Mouse (Mus musculus) megakaryocyte progenitor cell, adult 5-6 weeks (primary cell): ENCODE results near the gene 6430548M08Rik. TPM values are rescaled to one million over a fixed set of nuclear protein-coding genes. Genes with fewer than 3 reads are reported as not detected.

ENCODE experiments used
- ATAC-seq: replicated peaks from 2 replicates; pipeline ENCODE4 v1.8.0; 2016; ENCODE audit warnings: mild to moderate bottlenecking, moderate TSS enrichment, inconsistent platforms; ENCODE audit not compliant: poor library complexity
- total RNA-seq, 2 experiments: library from RNA; stranded (forward) in 1 of 2; stranded (reverse) in 1 of 2; fragments of 157-497, 149-512 nt in 1 of 2; fragments of 200-1000 nt in 1 of 2; gene quantifications; 2 replicates each; pipeline versions ENCODE4 v1.2.3 to v1.2.4; 2015 to 2017

6430548M08Rik gene
- total RNA-seq, 2 experiments from 2014 or later, result 1.8 to 4.5 TPM

- ATAC-seq, result no peak
Measured at GRCm38 (mm10) chr8:120104721-120105272, 9.2 kb upstream of the 6430548M08Rik start.

DNA sequence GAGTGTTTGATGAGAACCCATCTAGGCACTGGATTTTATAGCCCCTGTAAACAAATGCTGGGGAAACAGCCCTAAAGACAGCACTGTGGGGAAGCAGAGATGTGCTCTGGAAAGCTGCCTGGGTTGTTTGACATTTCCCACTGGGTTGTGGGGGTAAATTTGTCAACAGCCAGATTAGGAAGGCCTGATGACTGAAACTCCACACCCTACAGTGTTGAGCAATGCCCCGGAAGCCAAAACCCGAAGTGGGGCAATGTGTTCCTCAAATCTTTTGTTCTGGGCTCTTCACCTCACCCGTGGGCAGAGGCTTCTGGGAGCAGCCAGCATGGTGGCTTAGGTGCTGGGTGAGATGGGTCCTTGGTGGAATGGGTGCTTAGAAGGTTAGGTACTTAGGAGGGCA, 4.8 kb upstream of the 6430548M08Rik start:
- peak; percentile 43 for ATAC-seq

- ATAC-seq, result no peak
Measured at GRCm38 (mm10) chr8:120110966-120111365, 3.0 kb upstream of the 6430548M08Rik start.

- no peak for ATAC-seq
Measured at GRCm38 (mm10) chr8:120111382-120111781, 2.6 kb upstream of the 6430548M08Rik start.

DNA sequence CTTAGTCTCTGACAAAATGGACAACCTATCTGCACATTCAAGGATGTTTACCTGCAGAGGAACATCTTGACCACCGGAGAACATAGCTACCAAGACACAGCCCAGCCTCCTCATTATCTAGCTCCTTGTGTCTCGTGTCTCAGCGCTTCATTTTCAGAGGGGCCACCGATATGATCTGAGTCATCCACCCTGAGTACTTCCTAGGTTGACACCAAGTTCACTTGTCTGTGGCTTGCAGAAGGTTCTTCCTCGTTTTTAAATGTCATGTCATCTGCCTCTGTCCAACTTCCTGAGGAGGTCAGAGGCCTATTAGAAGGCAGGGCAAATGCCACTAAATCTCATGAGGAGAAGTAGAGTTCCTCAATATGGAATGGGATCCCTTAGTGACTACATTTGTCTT, 1.4 kb upstream of the 6430548M08Rik start:
- peak; percentile 27 for ATAC-seq

- no peak for ATAC-seq
Measured at GRCm38 (mm10) chr8:120113306-120113705, 646 bp upstream of the 6430548M08Rik start.

DNA sequence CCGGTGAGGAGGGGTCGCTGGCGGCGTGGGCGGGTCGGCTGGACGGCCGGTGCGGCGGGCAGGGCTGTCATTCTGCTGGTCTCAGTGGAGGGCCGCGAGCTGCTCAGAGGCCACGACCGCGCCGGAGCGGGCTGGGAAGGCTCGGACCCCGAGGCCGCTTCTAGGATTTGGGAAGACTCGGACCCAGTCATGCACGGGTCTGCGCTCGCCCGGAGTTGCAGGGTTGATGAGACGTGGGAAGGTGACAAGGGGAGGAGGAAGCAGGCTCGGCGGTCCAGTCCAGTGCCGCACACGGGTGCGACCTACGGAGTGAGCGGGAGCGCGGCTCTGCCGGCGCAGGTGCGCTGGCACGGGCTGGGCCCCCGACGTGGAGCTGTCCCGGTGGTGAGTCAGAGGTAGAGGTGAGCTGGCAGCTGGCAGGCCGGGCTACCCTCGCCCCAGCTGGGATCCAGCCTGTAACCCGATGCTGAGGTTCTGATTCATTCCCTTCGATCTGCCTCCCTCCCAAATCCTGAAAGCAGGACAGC, 426 bp downstream of the 6430548M08Rik start:
- ATAC-seq, result no peak

DNA sequence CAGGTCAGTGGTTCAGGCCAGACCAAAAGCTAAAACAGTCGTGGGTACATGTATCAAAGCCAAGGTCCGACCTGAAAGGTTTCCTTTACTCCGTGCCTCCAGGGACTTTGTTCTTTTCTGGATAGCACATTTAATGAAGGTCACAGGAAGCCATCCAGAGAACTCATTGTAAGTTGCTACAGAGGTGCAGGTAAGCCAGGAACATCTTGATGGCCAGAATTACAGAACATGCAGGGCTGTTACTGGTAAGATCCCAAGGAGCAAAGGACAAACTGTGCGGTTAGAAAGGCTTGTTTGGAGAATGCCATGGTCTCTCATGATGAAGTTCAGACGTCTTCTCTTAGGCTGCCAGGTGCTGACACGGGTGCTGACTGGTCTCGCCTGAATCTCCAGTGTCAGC, 2.6 kb downstream of the 6430548M08Rik start:
- no peak for ATAC-seq

GRCm38 (mm10) chr8:120118162-120118561, 4.2 kb downstream of the 6430548M08Rik start:
- ATAC-seq, result no peak

DNA sequence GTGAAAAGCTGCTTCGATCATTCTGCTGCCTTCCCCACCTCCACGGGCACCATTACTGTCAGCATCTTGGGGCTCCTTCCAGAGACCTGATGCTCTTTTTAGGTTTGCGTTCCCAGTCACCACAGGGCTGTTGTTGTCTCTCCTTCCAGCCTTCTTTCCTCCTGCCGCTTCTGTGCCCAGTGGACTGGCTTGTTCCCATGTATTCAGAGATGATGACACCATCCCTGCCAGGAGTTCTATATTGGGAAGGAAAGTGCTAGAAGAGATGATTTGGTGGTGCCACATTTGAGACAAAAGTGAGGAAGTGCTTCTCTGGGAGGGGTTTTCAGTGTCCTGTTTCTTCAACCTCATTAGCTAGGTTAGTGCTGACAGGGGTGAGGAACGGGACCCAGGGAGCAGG, 4.9 kb downstream of the 6430548M08Rik start:
- no peak for ATAC-seq

DNA sequence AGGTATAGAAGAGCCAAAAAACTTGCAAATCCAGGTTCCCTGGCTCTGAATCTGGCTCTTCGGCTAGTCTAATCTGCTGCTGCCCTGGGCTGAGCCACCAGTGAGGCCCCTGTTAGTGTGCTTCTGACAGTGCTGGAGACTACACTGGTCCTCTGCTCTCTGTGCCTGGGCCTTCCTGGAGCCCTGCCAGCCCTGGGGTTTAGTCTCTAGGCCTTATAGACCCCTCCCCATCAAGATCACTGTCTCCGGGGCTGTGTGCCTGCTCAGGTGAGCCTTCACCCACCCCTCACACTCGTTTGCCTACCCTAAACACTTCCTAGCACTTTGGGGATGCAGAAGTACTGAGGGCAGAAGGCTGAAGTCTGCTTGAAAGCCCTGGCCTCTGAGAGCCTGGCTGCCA, 5.5 kb downstream of the 6430548M08Rik start:
- no peak for ATAC-seq

DNA sequence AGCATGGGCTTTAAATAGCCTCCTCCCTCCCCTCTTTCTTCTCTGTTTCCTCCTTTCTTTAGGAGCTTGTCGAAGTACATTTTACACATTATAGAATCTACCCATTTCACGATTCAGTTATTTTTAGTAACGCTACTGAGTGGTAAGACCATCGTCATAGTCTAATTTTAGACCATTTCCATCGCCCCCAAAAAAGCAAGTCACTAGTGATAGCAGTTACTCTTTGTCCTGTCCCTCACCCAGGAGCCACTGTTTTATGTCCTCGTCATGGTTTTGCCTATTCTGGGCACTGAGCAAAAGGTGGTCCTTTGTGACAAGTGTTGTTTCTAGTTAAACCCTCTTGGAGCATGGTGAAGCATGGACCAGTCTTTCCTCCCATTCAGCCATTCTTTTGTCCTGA, 6.0 kb downstream of the 6430548M08Rik start:
- no peak for ATAC-seq

GRCm38 (mm10) chr8:120120951-120121350, 7.0 kb downstream of the 6430548M08Rik start:
- ATAC-seq, result no peak

DNA sequence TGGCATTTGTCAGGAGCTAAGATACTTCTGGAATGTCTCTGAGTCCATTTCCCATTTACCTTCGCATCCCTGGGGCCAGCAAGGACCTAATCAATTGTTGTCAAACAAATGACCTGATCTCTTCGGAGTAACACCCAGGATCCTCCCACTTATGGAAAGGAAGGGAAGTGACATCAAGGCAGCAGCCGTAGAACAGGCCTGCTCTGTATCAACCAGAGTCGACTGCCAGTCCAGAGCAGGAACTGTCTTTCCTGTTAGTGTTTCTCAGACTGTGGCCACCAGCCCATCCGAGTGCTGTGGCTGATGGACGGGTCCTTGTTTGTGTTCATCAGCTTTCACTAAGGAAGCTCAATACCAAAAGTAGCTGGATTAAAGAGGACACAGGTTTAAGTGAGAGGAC, 10.3 kb downstream of the 6430548M08Rik start:
- ATAC-seq, result no peak; the same call in 1 of the 2 replicates

DNA sequence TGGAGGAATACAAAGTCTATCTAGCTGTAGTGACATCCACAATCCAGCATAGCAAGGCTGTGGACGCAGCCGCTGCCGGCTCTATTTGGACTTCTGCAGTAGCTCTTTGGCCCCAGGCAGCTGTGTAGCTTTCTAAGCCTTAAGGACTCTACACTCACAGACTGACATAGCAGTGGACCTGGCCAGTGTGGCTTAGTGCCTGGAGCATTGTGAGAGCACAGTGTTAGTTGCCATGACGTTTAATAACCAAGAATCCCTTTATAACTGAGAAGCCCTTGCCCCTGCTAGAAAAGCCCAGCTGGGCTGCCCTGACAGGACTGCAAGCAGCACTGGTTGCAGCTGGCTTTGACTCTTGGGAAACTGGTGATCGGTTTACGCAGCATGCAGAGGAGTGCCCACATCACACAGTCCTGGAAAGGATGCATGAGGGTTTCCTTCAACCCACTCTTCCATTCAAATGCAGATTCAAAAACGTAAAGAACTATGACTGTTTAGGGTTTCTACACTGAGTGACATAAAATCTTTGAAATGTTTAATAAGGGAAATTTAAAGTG, 11.0 kb downstream of the 6430548M08Rik start:
- ATAC-seq, result no peak

DNA sequence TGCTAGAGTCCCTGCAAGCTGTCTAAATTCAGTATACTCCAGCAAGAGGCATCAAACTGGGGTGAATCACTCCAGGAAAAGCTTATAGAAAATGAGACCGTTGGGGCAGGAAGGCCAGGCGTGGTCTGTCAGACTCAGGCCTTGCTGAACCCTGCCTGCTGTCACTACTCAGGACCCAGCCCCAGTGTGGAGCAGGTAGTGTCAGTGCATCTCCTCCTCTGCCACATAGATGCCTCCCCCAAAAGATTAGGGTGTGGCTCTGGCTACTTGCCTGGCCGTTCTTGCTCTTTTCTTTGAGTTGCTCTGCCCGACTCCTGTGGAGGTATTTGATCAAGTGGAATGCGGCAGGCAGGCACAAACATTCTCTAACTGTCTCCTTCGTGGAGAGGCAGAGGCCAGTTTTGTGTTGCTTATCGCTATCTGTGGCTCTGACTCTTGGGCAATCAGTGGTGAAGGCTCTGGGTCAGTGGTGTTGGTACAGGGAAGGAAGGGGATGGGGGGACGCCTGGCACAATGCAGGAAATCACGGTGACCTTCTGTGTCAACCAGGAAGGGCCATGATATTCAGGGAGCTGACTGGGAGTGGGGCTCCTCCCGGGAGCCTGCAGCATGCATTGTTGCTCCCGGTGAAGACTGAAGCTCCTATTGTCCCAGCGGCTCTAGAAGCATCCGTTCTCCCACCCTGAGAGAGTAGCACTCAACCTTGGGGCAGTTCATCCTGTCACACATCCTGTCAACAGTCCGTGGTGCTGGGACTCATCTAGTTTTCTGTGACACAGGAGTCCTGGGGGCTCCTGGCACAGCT, 12.6 kb downstream of the 6430548M08Rik start:
- ATAC-seq, result peak; percentile 53

DNA sequence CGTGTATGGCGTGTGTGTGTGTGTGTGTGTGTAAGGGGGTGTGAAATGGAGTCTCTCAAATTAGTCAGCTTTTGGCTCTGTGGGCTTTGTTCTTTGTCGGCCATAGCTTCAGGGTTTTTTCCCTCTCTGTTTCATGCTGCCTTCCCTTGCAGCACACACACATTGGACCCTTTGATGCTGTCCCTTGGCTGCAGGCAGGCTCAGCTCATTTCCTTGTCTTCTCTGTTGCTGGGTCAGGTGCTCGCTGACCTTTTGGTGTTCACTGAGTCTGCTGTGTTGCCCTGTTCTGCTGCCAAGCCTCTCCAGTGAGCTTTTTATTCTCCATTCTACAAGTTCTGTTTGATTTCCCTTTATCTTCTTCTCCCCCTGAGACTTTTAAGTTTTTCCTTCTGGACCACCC, 15.6 kb downstream of the 6430548M08Rik start:
- ATAC-seq, result no peak

DNA sequence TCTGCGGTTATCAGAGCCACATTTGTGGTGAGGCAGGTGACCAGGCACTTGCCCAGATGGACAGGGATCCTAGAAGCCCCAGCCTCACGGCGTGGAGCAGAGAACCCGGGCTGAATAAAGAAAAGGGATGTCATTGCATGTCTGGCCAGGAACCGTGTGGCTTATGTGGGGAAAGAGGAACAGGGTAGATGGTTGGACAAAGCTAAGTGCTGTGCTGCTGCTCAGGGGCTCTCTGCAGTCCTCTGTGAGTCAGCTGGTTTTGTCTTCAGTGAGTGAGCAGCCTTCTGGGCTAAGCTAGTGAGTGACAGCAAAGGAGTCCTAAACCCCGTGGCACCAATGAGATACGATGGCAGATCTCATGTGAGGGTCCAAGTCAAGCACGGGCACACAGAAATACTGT, 17.2 kb downstream of the 6430548M08Rik start:
- peak; percentile 86 for ATAC-seq

- ATAC-seq, result no peak
Measured at GRCm38 (mm10) chr8:120133169-120133568, 19.2 kb downstream of the 6430548M08Rik start.

DNA sequence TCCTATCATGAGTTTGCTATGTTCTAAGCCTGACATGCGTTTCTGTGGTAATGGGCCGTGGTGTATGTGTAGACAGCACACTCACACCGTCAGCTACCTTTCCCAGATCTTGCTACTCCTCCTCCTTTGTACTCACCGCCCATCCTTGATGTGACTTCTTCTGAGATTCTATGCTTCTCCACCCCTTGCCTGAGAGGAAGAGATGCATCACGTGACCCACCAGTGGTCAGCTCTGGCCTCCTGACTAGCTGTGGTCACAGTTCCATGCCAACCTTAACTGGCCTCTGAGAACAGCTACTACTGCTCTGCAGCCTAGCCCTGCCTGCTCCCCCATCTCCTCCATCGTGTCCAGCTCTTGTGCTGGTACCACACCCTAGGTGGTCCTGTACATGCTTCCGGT, 21.7 kb downstream of the 6430548M08Rik start:
- ATAC-seq, result no peak

GRCm38 (mm10) chr8:120136618-120137017, 22.7 kb downstream of the 6430548M08Rik start:
- no peak for ATAC-seq

- no peak for ATAC-seq
Measured at GRCm38 (mm10) chr8:120138958-120139357, 25.0 kb downstream of the 6430548M08Rik start.
